Mouse (Mus musculus): ENCODE data around the gene Apol6. TPM values are rescaled to one million over a fixed set of nuclear protein-coding genes. Genes with fewer than 3 reads are reported as not detected.

Apol6 gene
- polyA plus RNA-seq, 1 experiment: not detected

DNA sequence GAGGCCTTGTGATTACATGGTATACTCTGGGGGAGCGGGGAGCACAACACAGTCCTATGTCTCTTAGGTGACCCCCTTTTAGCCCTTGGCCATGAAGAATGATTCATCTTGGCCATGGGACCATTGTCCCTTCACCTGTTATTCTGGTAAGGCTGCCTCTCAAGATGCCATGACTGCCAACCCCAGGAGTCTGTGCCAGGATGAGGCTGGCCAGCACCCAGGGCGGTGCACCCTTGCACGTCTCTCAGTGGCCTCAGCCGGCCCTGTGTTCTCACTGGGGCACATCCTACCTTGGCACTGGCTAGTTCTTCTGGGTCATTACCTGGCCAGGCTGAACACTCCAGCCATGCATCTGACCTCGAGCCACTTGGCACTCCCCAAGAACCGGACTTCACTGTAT lies 35.7 kb upstream of the Apol6 start:
- TF ChIP-seq POLR2A (IDR thresholded peaks at IDR 0.05; ENCODE audit: insufficient read depth, low read length) (no peak), EP300 (IDR thresholded peaks at IDR 0.05; ENCODE audit: insufficient read depth, low read depth, low read length) (no peak), CTCF (IDR thresholded peaks at IDR 0.05; ENCODE audit: low read depth, low read length) (no peak)
- no peak overlapping the region for H3K9ac ChIP-seq (ENCODE audit: low read depth, poor library complexity, severe bottlenecking)
- H3K9me3 ChIP-seq (replicated peaks; ENCODE audit: control insufficient read depth, insufficient read depth, low read length, poor library complexity, severe bottlenecking): no peaks in the 10 kb centered on the region
- no peaks in the 10 kb centered on the region for H3K27me3 ChIP-seq (ENCODE audit: control insufficient read depth, insufficient read depth, low read length, poor library complexity, severe bottlenecking)
- no peaks in the 10 kb centered on the region for H3K36me3 ChIP-seq (ENCODE audit: control insufficient read depth, insufficient read depth, low read length, poor library complexity, severe bottlenecking)
- no peak overlapping the region for H3K4me3 ChIP-seq (ENCODE audit: low read depth, low read length)
- H3K4me1 ChIP-seq (ENCODE audit: control insufficient read depth, insufficient read depth, low read length): no peaks in the 10 kb centered on the region
- H3K27ac ChIP-seq (ENCODE audit: insufficient read depth, low read length): no peak overlapping the region

DNA sequence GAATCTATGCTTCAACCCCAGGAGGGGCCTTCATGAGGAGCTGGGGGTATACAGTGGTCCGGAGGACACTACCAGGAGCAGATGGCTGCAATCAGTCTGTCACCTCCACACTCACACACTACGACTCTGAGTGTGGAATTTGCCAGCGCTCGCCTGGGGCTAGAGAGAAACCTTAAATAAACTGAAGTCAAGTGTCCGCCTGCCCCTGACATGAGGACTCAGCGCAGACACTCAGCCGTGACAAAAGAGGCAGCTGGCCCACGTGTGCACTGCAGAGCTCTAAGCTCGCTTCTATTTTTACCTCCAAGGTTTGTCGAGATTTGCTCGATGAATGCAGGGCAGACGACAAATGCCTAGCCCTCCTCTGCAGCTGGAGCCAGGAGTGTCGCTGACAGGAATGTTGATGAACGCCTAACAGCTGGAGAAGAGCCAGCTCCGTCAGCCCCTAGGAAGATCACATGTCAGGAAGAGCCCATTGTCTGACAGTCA lies 30.7 kb upstream of the Apol6 start:
- no peak for TF ChIP-seq EP300 (IDR thresholded peaks at IDR 0.05; ENCODE audit: insufficient read depth, low read depth, low read length)
- TF ChIP-seq POLR2A (IDR thresholded peaks at IDR 0.05; ENCODE audit: insufficient read depth, low read length): no peak
- TF ChIP-seq CTCF (IDR thresholded peaks at IDR 0.05; ENCODE audit: low read depth, low read length): no peak
- Histone ChIP-seq H3K9ac (ENCODE audit: low read depth, poor library complexity, severe bottlenecking) (peak overlapping the region; percentile 30; the same call in 1 of the 2 replicates), H3K4me1 (ENCODE audit: control insufficient read depth, insufficient read depth, low read length) (no peaks in the 10 kb centered on the region), H3K9me3 (replicated peaks; ENCODE audit: control insufficient read depth, insufficient read depth, low read length, poor library complexity, severe bottlenecking) (no peaks in the 10 kb centered on the region), H3K27ac (ENCODE audit: insufficient read depth, low read length) (no peak overlapping the region), H3K36me3 (ENCODE audit: control insufficient read depth, insufficient read depth, low read length, poor library complexity, severe bottlenecking) (no peaks in the 10 kb centered on the region), H3K27me3 (ENCODE audit: control insufficient read depth, insufficient read depth, low read length, poor library complexity, severe bottlenecking) (no peaks in the 10 kb centered on the region), H3K4me3 (ENCODE audit: low read depth, low read length) (peak overlapping the region; percentile 4; the same call in 1 of the 2 replicates)

DNA sequence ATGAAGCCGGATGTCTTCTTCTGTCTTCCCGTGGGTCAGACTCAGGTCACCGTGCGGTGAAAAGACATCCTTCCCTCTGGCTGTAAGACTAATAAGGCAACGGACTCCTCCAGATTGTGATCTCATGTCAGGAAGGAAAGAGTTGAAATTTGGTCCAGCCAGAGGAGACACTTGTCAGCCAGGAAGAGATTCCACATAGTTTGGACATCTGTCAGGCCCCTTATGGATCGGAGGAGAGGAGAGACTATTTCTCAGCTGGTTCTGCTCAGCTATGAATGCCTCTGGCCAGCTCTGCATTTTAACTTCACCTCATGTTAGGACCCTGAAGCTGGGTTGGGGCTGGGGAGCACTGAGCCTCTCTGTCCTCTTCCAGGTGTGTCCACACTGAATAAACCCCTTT lies 30.1 kb upstream of the Apol6 start:
- Histone ChIP-seq H3K9me3 (replicated peaks; ENCODE audit: control insufficient read depth, insufficient read depth, low read length, poor library complexity, severe bottlenecking) (no peaks in the 10 kb centered on the region), H3K27ac (ENCODE audit: insufficient read depth, low read length) (no peak overlapping the region), H3K27me3 (ENCODE audit: control insufficient read depth, insufficient read depth, low read length, poor library complexity, severe bottlenecking) (no peaks in the 10 kb centered on the region), H3K4me1 (ENCODE audit: control insufficient read depth, insufficient read depth, low read length) (no peaks in the 10 kb centered on the region), H3K4me3 (ENCODE audit: low read depth, low read length) (no peak overlapping the region), H3K9ac (ENCODE audit: low read depth, poor library complexity, severe bottlenecking) (no peak overlapping the region), H3K36me3 (ENCODE audit: control insufficient read depth, insufficient read depth, low read length, poor library complexity, severe bottlenecking) (no peaks in the 10 kb centered on the region)
- TF ChIP-seq EP300 (IDR thresholded peaks at IDR 0.05; ENCODE audit: insufficient read depth, low read depth, low read length) (no peak), POLR2A (IDR thresholded peaks at IDR 0.05; ENCODE audit: insufficient read depth, low read length) (no peak), CTCF (IDR thresholded peaks at IDR 0.05; ENCODE audit: low read depth, low read length) (no peak)

DNA sequence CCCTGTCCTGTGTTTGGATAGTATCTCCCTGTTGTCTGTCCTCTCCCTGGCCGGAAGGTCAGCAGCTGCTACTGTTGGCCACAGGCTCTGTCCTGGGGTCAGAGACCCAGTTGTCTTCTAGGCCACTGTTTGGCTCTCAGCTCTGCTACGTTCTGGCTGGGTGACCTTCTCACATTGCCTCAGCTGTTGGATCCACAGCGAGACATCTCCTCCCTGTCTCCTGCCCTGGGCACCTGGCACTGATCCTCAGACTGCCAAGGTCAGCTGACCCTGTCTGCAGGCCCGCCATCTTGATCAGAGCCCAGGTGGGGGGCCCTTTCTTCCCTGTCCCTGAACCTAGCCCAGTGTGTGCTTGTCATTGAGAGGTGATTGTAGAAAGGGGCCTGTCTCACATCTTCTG lies 29.5 kb upstream of the Apol6 start:
- H3K36me3 ChIP-seq (ENCODE audit: control insufficient read depth, insufficient read depth, low read length, poor library complexity, severe bottlenecking): no peaks in the 10 kb centered on the region
- no peaks in the 10 kb centered on the region for H3K27me3 ChIP-seq (ENCODE audit: control insufficient read depth, insufficient read depth, low read length, poor library complexity, severe bottlenecking)
- H3K4me1 ChIP-seq (ENCODE audit: control insufficient read depth, insufficient read depth, low read length): no peaks in the 10 kb centered on the region
- no peak for TF ChIP-seq EP300 (IDR thresholded peaks at IDR 0.05; ENCODE audit: insufficient read depth, low read depth, low read length)
- no peak overlapping the region for H3K4me3 ChIP-seq (ENCODE audit: low read depth, low read length)
- H3K27ac ChIP-seq (ENCODE audit: insufficient read depth, low read length): no peak overlapping the region
- H3K9me3 ChIP-seq (replicated peaks; ENCODE audit: control insufficient read depth, insufficient read depth, low read length, poor library complexity, severe bottlenecking): no peaks in the 10 kb centered on the region
- H3K9ac ChIP-seq (ENCODE audit: low read depth, poor library complexity, severe bottlenecking): no peak overlapping the region

DNA sequence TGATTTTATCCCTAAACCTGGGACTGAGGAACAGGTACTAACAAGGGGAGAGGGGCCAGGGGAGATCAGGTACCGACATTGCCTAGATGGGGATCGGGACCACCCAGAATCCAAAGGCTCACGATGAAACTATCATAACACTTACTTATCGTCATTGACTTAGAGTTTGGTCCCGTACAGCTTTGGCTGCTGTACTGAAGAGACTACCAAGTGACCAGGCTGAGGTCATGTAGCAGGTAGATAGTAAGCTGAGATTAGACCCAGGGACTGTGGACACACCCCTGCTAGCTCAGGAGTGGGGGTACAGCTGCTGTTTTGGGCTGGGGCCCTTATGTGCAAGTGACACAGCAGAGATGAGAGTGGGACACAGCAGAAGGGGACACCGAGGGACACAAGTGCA lies 28.0 kb upstream of the Apol6 start:
- no peaks in the 10 kb centered on the region for H3K27me3 ChIP-seq (ENCODE audit: control insufficient read depth, insufficient read depth, low read length, poor library complexity, severe bottlenecking)
- H3K9me3 ChIP-seq (replicated peaks; ENCODE audit: control insufficient read depth, insufficient read depth, low read length, poor library complexity, severe bottlenecking): no peaks in the 10 kb centered on the region
- H3K4me1 ChIP-seq (ENCODE audit: control insufficient read depth, insufficient read depth, low read length): no peaks in the 10 kb centered on the region
- no peak overlapping the region for H3K27ac ChIP-seq (ENCODE audit: insufficient read depth, low read length)
- no peak overlapping the region for H3K9ac ChIP-seq (ENCODE audit: low read depth, poor library complexity, severe bottlenecking)
- TF ChIP-seq CTCF (IDR thresholded peaks at IDR 0.05; ENCODE audit: low read depth, low read length): no peak
- TF ChIP-seq POLR2A (IDR thresholded peaks at IDR 0.05; ENCODE audit: insufficient read depth, low read length): no peak
- TF ChIP-seq EP300 (IDR thresholded peaks at IDR 0.05; ENCODE audit: insufficient read depth, low read depth, low read length): no peak
- no peaks in the 10 kb centered on the region for H3K36me3 ChIP-seq (ENCODE audit: control insufficient read depth, insufficient read depth, low read length, poor library complexity, severe bottlenecking)
- no peak overlapping the region for H3K4me3 ChIP-seq (ENCODE audit: low read depth, low read length)

DNA sequence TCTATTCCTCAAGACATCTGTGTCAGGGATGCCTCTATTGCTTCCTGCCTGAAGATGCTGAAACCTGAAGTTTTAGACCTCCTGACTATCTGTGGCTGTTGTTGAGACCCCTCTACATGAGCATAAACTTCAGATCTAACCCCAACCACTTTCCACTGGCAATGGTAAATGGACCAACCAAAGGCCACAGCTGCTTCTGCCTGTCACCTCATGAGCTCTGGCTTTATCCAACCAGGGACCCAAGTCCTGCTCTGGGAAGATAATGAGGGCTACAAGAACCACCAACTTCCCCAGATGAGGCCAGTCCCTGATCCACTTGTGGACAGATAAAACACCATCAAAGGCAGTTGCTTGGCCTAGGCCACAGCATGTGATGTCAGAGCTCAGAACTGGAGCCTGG lies 26.6 kb upstream of the Apol6 start:
- no peaks in the 10 kb centered on the region for H3K27me3 ChIP-seq (ENCODE audit: control insufficient read depth, insufficient read depth, low read length, poor library complexity, severe bottlenecking)

More for the DNA sequence above, 26.6 kb upstream of the Apol6 start:
- Histone ChIP-seq H3K27ac (ENCODE audit: insufficient read depth, low read length) (no peak overlapping the region), H3K4me3 (ENCODE audit: low read depth, low read length) (no peak overlapping the region), H3K4me1 (ENCODE audit: control insufficient read depth, insufficient read depth, low read length) (no peaks in the 10 kb centered on the region), H3K36me3 (ENCODE audit: control insufficient read depth, insufficient read depth, low read length, poor library complexity, severe bottlenecking) (no peaks in the 10 kb centered on the region), H3K9me3 (replicated peaks; ENCODE audit: control insufficient read depth, insufficient read depth, low read length, poor library complexity, severe bottlenecking) (no peaks in the 10 kb centered on the region), H3K9ac (ENCODE audit: low read depth, poor library complexity, severe bottlenecking) (no peak overlapping the region)
- TF ChIP-seq POLR2A (IDR thresholded peaks at IDR 0.05; ENCODE audit: insufficient read depth, low read length) (no peak), CTCF (IDR thresholded peaks at IDR 0.05; ENCODE audit: low read depth, low read length) (no peak), EP300 (IDR thresholded peaks at IDR 0.05; ENCODE audit: insufficient read depth, low read depth, low read length) (no peak)
